Mouse (Mus musculus) liver, postnatal 0 days (tissue): ENCODE measurements around the gene Commd6. TPM values are rescaled to one million over a fixed set of nuclear protein-coding genes. Genes with fewer than 3 reads are reported as not detected.

Source experiments
- ATAC-seq: fragments of 200-750 bp; cut with Nextera tagmentation; 2 replicates; pipeline ENCODE4 v1.8.0; 2017; ENCODE audit warnings: mild to moderate bottlenecking, moderate library complexity
- DNase-seq: peaks from one replicate; pipeline ENCODE4 v3.0.0-alpha.2; 2016
- H3K27ac ChIP-seq: fragments of 300-500 bp; sonication (generic); 2 replicates; pipeline ENCODE4 v1.5.1; 2014; ENCODE audit warnings: antibody characterized with exemption, moderate library complexity, mild to moderate bottlenecking, low read depth
- H3K27me3 ChIP-seq: fragments of 300-500 bp; sonication (generic); 2 replicates; pipeline ENCODE4 v1.6.1; 2014; ENCODE audit warnings: low read length, control low read depth, mixed read lengths; ENCODE audit not compliant: insufficient read depth
- H3K36me3 ChIP-seq: fragments of 300-500 bp; sonication (generic); replicated peaks from 2 replicates; pipeline ENCODE4 v1.6.1; 2014; ENCODE audit warnings: mild to moderate bottlenecking, control low read depth, low read length, moderate library complexity, mixed read lengths; ENCODE audit not compliant: insufficient read depth
- H3K4me1 ChIP-seq: fragments of 300-500 bp; sonication (generic); 2 replicates; pipeline ENCODE4 v1.6.1; 2014; ENCODE audit warnings: antibody characterized with exemption, mild to moderate bottlenecking, control low read depth; ENCODE audit not compliant: insufficient read depth
- H3K4me2 ChIP-seq: fragments of 300-500 bp; sonication (generic); 2 replicates; pipeline ENCODE4 v1.6.1; 2014; ENCODE audit warnings: low read depth, mild to moderate bottlenecking, low read length, moderate library complexity, mixed read lengths
- H3K4me3 ChIP-seq: fragments of 300-500 bp; sonication (generic); 2 replicates; pipeline ENCODE4 v1.5.1; 2014; ENCODE audit warnings: low read depth, low read length
- H3K9ac ChIP-seq: fragments of 300-500 bp; sonication (generic); replicated peaks from 2 replicates; pipeline ENCODE4 v1.6.1; 2014; ENCODE audit warnings: mild to moderate bottlenecking, moderate library complexity
- H3K9me3 ChIP-seq: fragments of 300-500 bp; sonication (generic); 2 replicates; pipeline ENCODE4 v1.6.1; 2016; ENCODE audit warnings: mild to moderate bottlenecking, control low read depth, low read length, mixed read lengths
- CTCF ChIP-seq: sonication (generic); IDR thresholded peaks from 2 replicates; pipeline ENCODE4 v1.5.1; 2016; ENCODE audit warnings: antibody characterized with exemption, low read depth
- EP300 ChIP-seq: IDR thresholded peaks from 2 replicates; pipeline ENCODE4 v1.6.1; 2016; ENCODE audit warnings: antibody characterized with exemption, low read depth, mild to moderate bottlenecking
- WGBS: fragments of 180-500 bp; shearing (Covaris S2); extraction: QIAGEN DNeasy Blood & Tissue Kit; methylation state at CpG from one replicate; pipeline ENCODE4 v1.1.7; 2014; ENCODE audit not compliant: insufficient replicate concordance; 5-methylcytosine and 5-hydroxymethylcytosine counted together
- polyA plus RNA-seq: library from polyadenylated mRNA; unstranded; fragments of >200 nt; fragmentation: Nextera tagmentation; extraction: Ambion mirVana; gene quantifications from 2 replicates; pipeline ENCODE4 v1.2.1, GENCODE M21; 2015

Gene Commd6
- polyA plus RNA-seq, 1 experiment from 2014 or later = 53.8 TPM

- Histone ChIP-seq H3K4me3 (no peak overlapping the region), H3K9me3 (no peaks in the 10 kb centered on the region), H3K4me1 (no peaks in the 10 kb centered on the region; the same call in 1 of the 2 replicates), H3K27ac (no peak overlapping the region), H3K4me2 (no peak overlapping the region), H3K36me3 (no peaks in the 10 kb centered on the region), H3K9ac (no peak overlapping the region), H3K27me3 (peaks cover 8% of the 10 kb centered on the region; the same call in 1 of the 2 replicates)
- no peak for TF ChIP-seq CTCF
- TF ChIP-seq EP300 = no peak
- DNase-seq = no peak
- no peak for ATAC-seq
- WGBS = 65% methylated on average over 3 of the region's 3 CpGs
These were observed 37.6 kb downstream of the Commd6 start for GRCm38 (mm10) chr14:101602851-101603250.

DNA sequence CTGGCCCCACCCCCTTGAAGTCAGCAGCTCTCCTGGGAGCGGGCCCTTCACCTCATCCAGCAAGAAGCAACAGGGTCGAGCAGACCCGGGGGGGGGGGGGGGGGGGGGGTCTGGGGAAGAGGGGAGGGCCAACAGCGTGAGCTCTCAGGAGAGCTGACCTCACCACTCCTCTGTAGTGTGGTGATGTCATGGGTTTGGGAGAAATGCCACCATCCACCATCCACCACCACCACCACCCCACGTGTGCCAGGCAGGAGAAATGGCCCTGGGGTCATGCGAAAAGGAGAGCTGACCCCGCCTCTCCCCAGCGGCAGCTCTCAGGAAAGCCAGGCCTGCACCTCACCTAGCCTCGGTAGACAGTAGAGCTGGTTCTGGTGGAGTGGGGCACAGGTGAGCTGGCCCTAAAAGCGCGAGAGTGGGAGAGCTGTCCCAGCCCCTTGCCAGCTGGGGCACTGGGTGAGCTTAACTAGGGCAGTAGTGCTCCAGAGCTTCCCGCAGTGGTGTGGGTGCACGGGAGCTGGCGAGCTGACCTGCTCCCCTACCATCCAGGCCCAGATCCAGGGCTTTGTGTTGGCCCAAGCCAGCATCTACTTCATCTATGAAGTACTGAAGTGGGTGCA is 43.3 kb downstream of the Commd6 start:
- H3K4me3 ChIP-seq = no peak overlapping the region
- TF ChIP-seq CTCF (no peak), EP300 (no peak)
- no peaks in the 10 kb centered on the region for H3K36me3 ChIP-seq
- no peak overlapping the region for H3K4me2 ChIP-seq
- no peaks in the 10 kb centered on the region for H3K4me1 ChIP-seq
- H3K9me3 ChIP-seq = no peaks in the 10 kb centered on the region
- WGBS = 79% methylated on average over 12 of the region's 14 CpGs
- H3K27ac ChIP-seq = no peak overlapping the region
- no peaks in the 10 kb centered on the region for H3K27me3 ChIP-seq
- no peak for DNase-seq
- ATAC-seq = no peak
- no peak overlapping the region for H3K9ac ChIP-seq

DNA sequence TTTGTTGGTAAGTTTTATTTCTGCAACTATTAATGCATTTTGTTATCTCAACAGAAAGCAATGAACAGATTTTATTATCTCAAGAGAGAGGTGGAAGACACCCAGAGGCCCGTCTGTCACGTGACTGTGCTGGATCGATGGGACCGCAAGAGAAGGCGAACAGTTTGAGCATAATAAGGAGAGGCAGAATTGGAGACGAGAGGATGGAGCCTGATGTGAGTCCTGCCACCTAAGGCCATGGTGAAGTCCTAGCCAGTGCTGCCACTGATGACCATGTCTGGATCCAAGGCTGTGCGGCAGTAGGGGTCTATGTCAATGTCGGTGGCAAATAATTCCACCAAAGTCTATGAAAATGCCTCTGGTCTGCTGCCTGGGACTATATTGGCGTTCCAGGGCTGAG is 43.8 kb downstream of the Commd6 start:
- H3K4me1 ChIP-seq = no peaks in the 10 kb centered on the region
- no peaks in the 10 kb centered on the region for H3K27me3 ChIP-seq
- H3K4me2 ChIP-seq = no peak overlapping the region
- no peaks in the 10 kb centered on the region for H3K9me3 ChIP-seq
- DNase-seq (no peak), ATAC-seq (no peak)
- WGBS = 87% methylated on average over 9 of the region's 9 CpGs
- no peak overlapping the region for H3K4me3 ChIP-seq
- H3K9ac ChIP-seq = no peak overlapping the region
- no peak overlapping the region for H3K27ac ChIP-seq
- no peaks in the 10 kb centered on the region for H3K36me3 ChIP-seq
- no peak for TF ChIP-seq EP300
- TF ChIP-seq CTCF = no peak

DNA sequence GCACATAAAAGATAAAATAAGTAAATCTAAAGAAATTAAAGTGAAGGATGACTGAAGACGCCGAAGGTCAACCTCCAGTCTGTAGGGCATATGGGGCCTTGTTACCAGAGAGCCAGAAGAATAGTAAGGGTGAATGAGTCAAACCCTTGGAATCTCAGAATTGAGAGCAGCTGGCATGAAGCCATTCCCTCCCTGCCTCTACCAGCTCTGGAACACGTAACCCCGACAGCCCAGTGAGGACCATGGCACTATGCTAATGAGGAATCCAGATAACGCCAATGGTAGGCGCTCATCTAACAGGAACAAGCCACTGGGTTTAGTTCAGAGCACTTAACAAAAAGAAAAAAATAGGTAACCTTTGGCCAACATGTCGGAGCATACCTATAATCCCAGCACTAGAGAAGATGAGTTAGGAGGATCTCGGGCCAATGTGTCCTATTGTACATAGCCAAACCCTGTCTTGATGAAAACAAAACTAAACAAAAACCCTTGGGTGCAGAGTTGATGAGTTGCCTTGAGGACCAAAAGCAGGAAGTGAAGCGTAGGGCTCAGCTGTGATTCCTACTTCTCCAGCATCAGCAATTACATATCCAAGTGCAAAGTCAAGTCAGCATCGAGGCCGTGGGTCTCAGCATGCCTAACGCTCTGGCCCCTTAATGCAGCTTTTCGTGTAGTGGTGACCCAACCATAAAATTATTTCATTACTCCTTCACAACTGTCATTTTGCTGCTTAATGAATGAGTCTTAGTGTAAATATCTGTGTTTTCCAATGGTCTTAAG is 45.0 kb downstream of the Commd6 start:
- no peak overlapping the region for H3K9ac ChIP-seq
- WGBS = 81% methylated on average over 13 of the region's 13 CpGs
- H3K27me3 ChIP-seq = no peaks in the 10 kb centered on the region
- no peaks in the 10 kb centered on the region for H3K36me3 ChIP-seq
- ATAC-seq (no peak), DNase-seq (no peak)
- H3K9me3 ChIP-seq = no peaks in the 10 kb centered on the region
- H3K4me3 ChIP-seq = no peak overlapping the region
- TF ChIP-seq CTCF (no peak), EP300 (no peak)
- H3K4me1 ChIP-seq = no peaks in the 10 kb centered on the region
- H3K4me2 ChIP-seq = no peak overlapping the region
- no peak overlapping the region for H3K27ac ChIP-seq

DNA sequence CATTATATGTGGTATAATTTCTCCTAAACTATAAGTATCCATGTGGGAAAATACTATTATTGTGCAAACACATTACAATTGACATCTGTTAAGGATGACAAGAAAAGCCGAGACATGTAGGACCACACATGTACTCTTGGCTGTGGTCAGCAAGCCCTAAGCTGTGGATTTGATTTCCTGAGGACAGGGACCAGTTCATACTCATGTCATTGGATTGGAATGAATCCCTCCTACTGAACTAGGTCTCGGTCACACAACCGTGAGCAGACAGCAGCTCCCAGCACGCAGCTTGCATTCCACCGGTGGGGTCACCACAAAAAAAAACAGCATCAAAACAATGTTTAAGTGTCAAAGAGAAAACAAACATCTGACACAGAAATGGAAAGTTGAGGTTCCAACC is 46.5 kb downstream of the Commd6 start:
- WGBS = 71% methylated on average over 5 of the region's 5 CpGs
- Histone ChIP-seq H3K9me3 (no peaks in the 10 kb centered on the region), H3K36me3 (no peaks in the 10 kb centered on the region), H3K9ac (no peak overlapping the region), H3K4me1 (no peaks in the 10 kb centered on the region), H3K27ac (no peak overlapping the region), H3K27me3 (no peaks in the 10 kb centered on the region), H3K4me3 (no peak overlapping the region), H3K4me2 (no peak overlapping the region)
- DNase-seq (no peak), ATAC-seq (no peak)
- TF ChIP-seq EP300 (no peak), CTCF (no peak)

GRCm38 (mm10) chr14:101593340-101593739 is 47.1 kb downstream of the Commd6 start:
- no peak overlapping the region for H3K4me2 ChIP-seq
- H3K27me3 ChIP-seq = no peaks in the 10 kb centered on the region
- DNase-seq (no peak), ATAC-seq (no peak)
- H3K4me1 ChIP-seq = no peaks in the 10 kb centered on the region
- no peaks in the 10 kb centered on the region for H3K36me3 ChIP-seq
- H3K9ac ChIP-seq = no peak overlapping the region
- TF ChIP-seq CTCF = no peak
- no peak for TF ChIP-seq EP300
- H3K27ac ChIP-seq = no peak overlapping the region
- no peaks in the 10 kb centered on the region for H3K9me3 ChIP-seq
- WGBS = 65% methylated on average over 7 of the region's 7 CpGs
- H3K4me3 ChIP-seq = no peak overlapping the region
